Mouse (Mus musculus) gastrocnemius, adult 2 months (tissue): ENCODE results near the gene Ephb6. TPM values are rescaled to one million over a fixed set of nuclear protein-coding genes. Genes with fewer than 3 reads are reported as not detected.
A peak's percentile ranks its signal among the peaks of the same experiment; 100 is the strongest.

ENCODE experiments used
- DNase-seq: peaks from one replicate; pipeline ENCODE4 v3.0.0; 2022
- H3K27ac ChIP-seq: fragments of 200-600 bp; 2 replicates; pipeline ENCODE4 v1.8.1; 2022; ENCODE audit warnings: mild to moderate bottlenecking
- H3K4me3 ChIP-seq: fragments of 200-600 bp; 2 replicates; pipeline ENCODE4 v1.8.1; 2022; ENCODE audit warnings: mild to moderate bottlenecking, moderate library complexity
- CTCF ChIP-seq: fragments of 200-600 bp; IDR thresholded peaks from 2 replicates; pipeline ENCODE4 v1.8.1; 2022; ENCODE audit warnings: antibody characterized with exemption, mild to moderate bottlenecking, moderate library complexity
- intact Hi-C: fragments of 180-260 bp; cut with DNase I; formaldehyde crosslinking; loops from one replicate; pipeline ENCODE4 v1.15.1; 2025
- total RNA-seq, 2 experiments: library from RNA; stranded (reverse); gene quantifications; 2 replicates each; pipeline ENCODE4 v1.2.3; 2021

Gene Ephb6
- total RNA-seq, 2 experiments from 2014 or later: 0.54 to 0.98 TPM

GRCm38 (mm10) chr6:41581295-41581694 is 24.0 kb upstream of the Ephb6 start:
- DNase-seq: no peak
- no peak overlapping the region for H3K27ac ChIP-seq
- intact Hi-C loops: no loop called here
- TF ChIP-seq CTCF: no peak
- H3K4me3 ChIP-seq: no peak overlapping the region

DNA sequence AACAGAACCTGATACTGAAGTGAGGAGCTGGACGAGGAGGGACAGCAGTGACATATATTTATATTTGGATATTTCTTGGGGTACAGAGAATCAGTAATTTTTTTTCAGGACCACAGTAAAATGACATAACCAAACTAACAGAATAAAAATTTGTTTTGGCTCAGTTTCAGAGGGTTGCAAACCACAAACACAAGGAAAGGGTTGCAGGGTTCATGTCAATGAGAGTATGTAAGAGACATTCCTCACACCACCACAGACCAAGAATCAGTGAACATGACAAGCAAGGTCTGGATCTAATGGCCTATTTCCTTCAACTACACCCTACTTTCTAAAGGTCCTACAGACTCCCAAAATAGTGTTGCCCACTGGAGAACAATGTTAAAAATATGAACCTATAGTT is 23.1 kb upstream of the Ephb6 start:
- Histone ChIP-seq H3K4me3 (no peak overlapping the region), H3K27ac (no peak overlapping the region)
- intact Hi-C loops: no loop called here
- no peak for TF ChIP-seq CTCF
- no peak for DNase-seq

GRCm38 (mm10) chr6:41604401-41605050 is 756 bp upstream of the Ephb6 start:
- DNase-seq: no peak
- Histone ChIP-seq H3K4me3 (peak overlapping the region; percentile 78), H3K27ac (no peak overlapping the region; the same call in 1 of the 2 replicates)
- TF ChIP-seq CTCF: peak; percentile 49
- intact Hi-C loops: no loop called here

- intact Hi-C loops: no loop called here
- Histone ChIP-seq H3K4me3 (peak overlapping the region; percentile 78), H3K27ac (peak overlapping the region; percentile 53; the same call in 1 of the 2 replicates)
- no peak for TF ChIP-seq CTCF
- no peak for DNase-seq
Observed at GRCm38 (mm10) chr6:41605794-41606104, 467 bp downstream of the Ephb6 start.

DNA sequence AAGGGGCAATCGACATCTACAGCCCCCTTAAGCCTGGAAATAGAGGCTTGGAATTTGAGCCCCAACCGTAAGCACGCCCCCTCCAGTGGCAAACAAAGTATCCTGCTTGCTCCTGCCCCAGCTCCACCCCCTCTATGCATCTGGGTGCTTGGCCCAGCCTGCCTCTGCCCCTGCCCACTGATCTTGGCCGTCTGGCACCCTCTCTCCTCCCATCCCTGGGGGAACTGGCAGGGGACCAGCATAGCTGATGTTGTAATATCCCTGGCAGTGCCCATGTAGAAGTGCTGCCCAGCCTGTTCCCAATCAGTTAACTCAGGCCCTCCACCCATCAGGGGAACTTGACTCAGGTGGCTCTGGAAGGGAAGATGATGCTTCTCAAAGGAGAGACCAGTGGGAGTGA is 932 bp downstream of the Ephb6 start:
- intact Hi-C loops: no loop called here
- Histone ChIP-seq H3K27ac (no peak overlapping the region), H3K4me3 (peak overlapping the region; percentile 78)
- TF ChIP-seq CTCF: no peak
- peak; percentile 54 for DNase-seq

DNA sequence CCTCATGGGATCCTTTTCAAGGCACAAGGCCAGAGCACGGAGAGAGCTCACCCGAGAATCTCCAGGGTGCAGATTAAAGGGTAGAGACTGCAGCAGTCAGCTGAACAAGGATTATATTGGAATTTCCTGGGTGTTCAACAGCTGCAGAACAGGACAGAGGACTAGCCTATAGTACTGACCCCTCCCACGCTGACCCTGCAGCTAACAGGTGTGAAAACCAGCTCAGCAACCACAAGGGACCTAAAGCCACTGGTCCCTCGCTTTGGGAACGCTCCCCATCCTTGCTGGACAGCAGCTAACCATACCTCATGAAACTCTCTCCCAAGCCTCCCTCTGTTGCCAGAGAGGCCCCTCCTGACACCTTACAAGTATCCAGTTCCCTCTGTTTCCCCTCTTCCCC is 2.4 kb downstream of the Ephb6 start:
- TF ChIP-seq CTCF: no peak
- Histone ChIP-seq H3K27ac (no peak overlapping the region), H3K4me3 (no peak overlapping the region)
- no peak for DNase-seq
- intact Hi-C loops: no loop called here

DNA sequence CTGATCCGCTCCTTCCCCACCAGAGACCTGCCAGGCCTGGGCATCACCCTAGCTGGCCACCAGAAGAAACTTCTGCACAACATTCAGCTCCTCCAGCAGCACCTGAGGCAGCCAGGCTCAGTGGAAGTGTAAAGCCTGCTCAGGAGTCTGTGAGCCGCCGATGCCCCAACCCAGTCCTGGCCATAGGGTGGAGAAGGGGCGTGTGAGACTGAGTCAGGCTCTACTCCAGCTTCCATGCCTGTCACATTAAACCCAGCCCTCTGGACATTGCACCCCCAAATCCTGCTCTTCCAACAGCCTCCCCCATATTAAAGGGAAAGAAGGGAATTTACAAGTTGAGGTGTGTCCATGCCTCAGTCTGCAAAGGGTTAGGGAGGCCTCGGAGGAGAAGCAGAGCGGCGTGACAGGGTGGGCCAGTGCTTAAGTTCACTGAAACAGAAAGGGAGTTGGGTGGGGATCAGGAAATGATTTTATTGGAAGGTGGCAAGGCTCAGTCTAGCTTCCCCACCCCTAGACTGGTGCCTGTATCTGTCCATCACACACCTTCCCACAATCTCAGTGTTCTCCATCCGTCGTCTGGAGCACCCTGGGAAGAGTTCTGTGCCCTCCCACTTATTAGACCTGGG is 15.0 kb downstream of the Ephb6 start:
- intact Hi-C loops: no loop called here
- no peak for TF ChIP-seq CTCF
- Histone ChIP-seq H3K4me3 (no peak overlapping the region), H3K27ac (no peak overlapping the region)
- no peak for DNase-seq

DNA sequence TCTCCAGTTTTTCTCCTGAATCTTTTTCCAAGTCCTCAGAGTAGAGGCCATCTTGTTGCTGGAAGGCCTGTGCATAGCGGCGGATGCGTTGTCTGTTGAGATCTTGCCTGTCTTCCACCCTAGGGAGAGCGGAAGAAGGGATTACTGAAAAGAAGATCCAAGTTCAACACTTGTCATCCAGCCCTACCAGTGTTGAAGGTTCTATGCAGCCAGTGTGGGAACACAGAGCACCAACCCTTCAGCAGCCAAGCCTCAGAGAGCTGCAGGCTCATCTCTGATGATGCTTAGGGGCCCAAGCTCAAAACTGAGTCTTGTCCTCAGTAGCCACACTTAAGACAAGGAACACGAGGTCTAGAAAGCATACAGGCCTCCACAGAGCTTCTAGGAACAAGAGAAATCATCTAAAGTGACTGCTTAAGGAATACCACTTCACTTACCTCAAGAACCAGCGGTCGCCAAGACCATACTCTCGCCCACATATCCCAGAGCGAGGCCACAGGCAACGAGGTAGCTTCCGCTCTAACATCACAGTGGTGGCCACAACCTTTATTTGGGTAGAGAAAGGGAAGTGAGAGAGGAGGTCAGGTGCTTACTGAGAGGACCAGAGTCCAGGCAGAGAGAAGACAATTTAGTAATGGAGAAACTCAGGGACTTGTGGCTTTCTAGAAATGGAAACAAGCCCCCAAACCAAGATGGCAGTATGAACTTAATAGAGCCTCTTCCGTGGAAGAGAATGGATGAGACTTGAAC is 16.1 kb downstream of the Ephb6 start:
- no peak for TF ChIP-seq CTCF
- Histone ChIP-seq H3K4me3 (no peak overlapping the region), H3K27ac (no peak overlapping the region)
- DNase-seq: no peak
- intact Hi-C loops: no loop called here

- intact Hi-C loops: no loop called here
- DNase-seq: no peak
- no peak overlapping the region for H3K4me3 ChIP-seq
- peak; percentile 20; the same call in 1 of the 2 replicates for TF ChIP-seq CTCF
- no peak overlapping the region for H3K27ac ChIP-seq
Observed at GRCm38 (mm10) chr6:41622661-41623060, 17.4 kb downstream of the Ephb6 start.

- no peak for DNase-seq
- intact Hi-C loops: no loop called here
- no peak for TF ChIP-seq CTCF
Observed at GRCm38 (mm10) chr6:41628180-41628579, 22.9 kb downstream of the Ephb6 start.

GRCm38 (mm10) chr6:41630791-41631190 is 25.5 kb downstream of the Ephb6 start:
- Histone ChIP-seq H3K27ac (no peak overlapping the region), H3K4me3 (no peak overlapping the region)
- no peak for DNase-seq
- no peak for TF ChIP-seq CTCF
- intact Hi-C loops: no loop called here

More at GRCm38 (mm10) chr6:41628180-41628579, 22.9 kb downstream of the Ephb6 start:
- Histone ChIP-seq H3K4me3 (no peak overlapping the region), H3K27ac (no peak overlapping the region)

GRCm38 (mm10) chr6:41631549-41631948 is 26.3 kb downstream of the Ephb6 start:
- Histone ChIP-seq H3K27ac (no peak overlapping the region), H3K4me3 (no peak overlapping the region)
- no peak for DNase-seq
- TF ChIP-seq CTCF: no peak
- intact Hi-C loops: no loop called here

- intact Hi-C loops: no loop called here
- no peak overlapping the region for H3K27ac ChIP-seq
- no peak for TF ChIP-seq CTCF
- no peak overlapping the region for H3K4me3 ChIP-seq
- DNase-seq: no peak
Observed at GRCm38 (mm10) chr6:41635211-41635610, 29.9 kb downstream of the Ephb6 start.
